Mouse (Mus musculus) MEL (cell line): ENCODE results near the gene Rbms3. TPM values are rescaled to one million over a fixed set of nuclear protein-coding genes. Genes with fewer than 3 reads are reported as not detected.

Source experiments
- DNase-seq: peaks from one replicate; pipeline ENCODE4 v3.0.0; 2011; ENCODE audit warnings: low read depth, low spot score
- H3K27ac ChIP-seq: 2 replicates; pipeline ENCODE4 v1.5.1; 2012; ENCODE audit warnings: low read depth, mild to moderate bottlenecking, control low read depth, low read length, moderate library complexity; ENCODE audit not compliant: control insufficient read depth
- H3K27me3 ChIP-seq, 2 experiments: fragments of 150-350 bp in 1 of 2; sonication (generic) in 1 of 2; 2 replicates each; pipeline ENCODE4 v1.6.1; 2012; ENCODE audit warnings: low read length in 2 of 2, mild to moderate bottlenecking in 2 of 2, improper control_type of control experiment in 1 of 2, moderate library complexity in 1 of 2; ENCODE audit not compliant: insufficient read depth in 2 of 2, control insufficient read depth in 1 of 2
- H3K36me3 ChIP-seq, 2 experiments: 2 replicates each; pipeline ENCODE4 v1.6.1; 2012 to 2014; ENCODE audit warnings: low read length in 2 of 2, improper control_type of control experiment in 1 of 2, inconsistent platforms in 1 of 2, mild to moderate bottlenecking in 1 of 2; ENCODE audit not compliant: insufficient read depth in 2 of 2, control insufficient read depth in 1 of 2
- H3K4me1 ChIP-seq, 2 experiments: fragments of 150-350 bp in 1 of 2; sonication (generic) in 1 of 2; 2 replicates each; pipeline ENCODE4 v1.6.1; 2012; ENCODE audit warnings: low read length in 2 of 2, improper control_type of control experiment in 1 of 2, mild to moderate bottlenecking in 1 of 2; ENCODE audit not compliant: insufficient read depth in 2 of 2, control insufficient read depth in 1 of 2
- H3K4me3 ChIP-seq, 2 experiments: fragments of 150-350 bp in 1 of 2; sonication (generic) in 1 of 2; 2 replicates each; pipeline ENCODE4 v1.5.1; 2012; ENCODE audit warnings: low read depth in 2 of 2, low read length in 2 of 2, mild to moderate bottlenecking in 2 of 2, moderate library complexity in 2 of 2, control low read depth in 1 of 2, improper control_type of control experiment in 1 of 2; ENCODE audit not compliant: control insufficient read depth in 1 of 2, insufficient read depth in 1 of 2
- H3K79me2 ChIP-seq: 2 replicates; pipeline ENCODE4 v1.6.1; 2012; ENCODE audit warnings: mild to moderate bottlenecking, low read length, moderate library complexity; ENCODE audit not compliant: control insufficient read depth, poor library complexity, insufficient read depth
- H3K9ac ChIP-seq: 2 replicates; pipeline ENCODE4 v1.6.1; 2012; ENCODE audit warnings: low read depth, mild to moderate bottlenecking, control low read depth, low read length, moderate library complexity; ENCODE audit not compliant: control insufficient read depth, poor library complexity, severe bottlenecking
- H3K9me3 ChIP-seq: fragments of 150-350 bp; sonication (generic); replicated peaks from 2 replicates; pipeline ENCODE4 v1.6.1; 2012; ENCODE audit warnings: mild to moderate bottlenecking, low read length, improper control_type of control experiment, moderate library complexity; ENCODE audit not compliant: insufficient read depth
- CHD1 ChIP-seq: IDR thresholded peaks from 2 replicates; pipeline ENCODE4 v1.6.1; 2012; ENCODE audit warnings: low read depth, mild to moderate bottlenecking, inconsistent platforms, low read length, improper control_type of control experiment
- E2F4 ChIP-seq: IDR thresholded peaks from 2 replicates; pipeline ENCODE4 v1.6.1; 2011; ENCODE audit warnings: low read depth, low read length, improper control_type of control experiment, borderline replicate concordance
- ETS1 ChIP-seq: IDR thresholded peaks from 2 replicates; pipeline ENCODE4 v1.6.1; 2012; ENCODE audit warnings: low read depth, mild to moderate bottlenecking, inconsistent platforms, low read length, improper control_type of control experiment, moderate library complexity
- GATA1 ChIP-seq: IDR thresholded peaks from 2 replicates; pipeline ENCODE4 v1.6.1; 2011; ENCODE audit warnings: low read depth, low read length, improper control_type of control experiment
- HCFC1 ChIP-seq: IDR thresholded peaks from 2 replicates; pipeline ENCODE4 v1.6.1; 2012; ENCODE audit warnings: low read depth, mild to moderate bottlenecking, inconsistent platforms, low read length, improper control_type of control experiment, moderate library complexity
- JUND ChIP-seq: IDR thresholded peaks from 2 replicates; pipeline ENCODE4 v1.6.1; 2011; ENCODE audit warnings: low read depth, mild to moderate bottlenecking, improper control_type of control experiment, low read length
- KAT2A ChIP-seq: conservative IDR thresholded peaks from 2 replicates; pipeline ENCODE4 v1.6.1; 2012; ENCODE audit warnings: low read depth, low read length, improper control_type of control experiment, inconsistent platforms
- MAFK ChIP-seq: IDR thresholded peaks from 2 replicates; pipeline ENCODE4 v1.6.1; 2011; ENCODE audit warnings: low read depth, mild to moderate bottlenecking, low read length, improper control_type of control experiment, borderline replicate concordance
- MAZ ChIP-seq: IDR thresholded peaks from 2 replicates; pipeline ENCODE4 v1.6.1; 2012; ENCODE audit warnings: low read depth, mild to moderate bottlenecking, inconsistent platforms, low read length, improper control_type of control experiment
- MEF2A ChIP-seq: IDR thresholded peaks from 2 replicates; pipeline ENCODE4 v1.6.1; 2014; ENCODE audit warnings: low read depth, mild to moderate bottlenecking, inconsistent platforms, low read length, improper control_type of control experiment; ENCODE audit not compliant: poor library complexity, insufficient replicate concordance, severe bottlenecking; ENCODE audit errors: extremely low read depth
- MXI1 ChIP-seq: IDR thresholded peaks from 2 replicates; pipeline ENCODE4 v1.6.1; 2011; ENCODE audit warnings: mild to moderate bottlenecking, low read depth, low read length, improper control_type of control experiment
- MYB ChIP-seq: IDR thresholded peaks from 2 replicates; pipeline ENCODE4 v1.6.1; 2011; ENCODE audit warnings: mild to moderate bottlenecking, low read depth, low read length, improper control_type of control experiment
- MYC ChIP-seq: IDR thresholded peaks from 2 replicates; pipeline ENCODE4 v1.6.1; 2011; ENCODE audit warnings: low read depth, mild to moderate bottlenecking, low read length, improper control_type of control experiment, moderate library complexity
- NRF1 ChIP-seq: IDR thresholded peaks from 2 replicates; pipeline ENCODE4 v1.6.1; 2014; ENCODE audit warnings: low read depth, mild to moderate bottlenecking, inconsistent platforms, low read length, improper control_type of control experiment, moderate library complexity; ENCODE audit not compliant: poor library complexity, insufficient read depth, severe bottlenecking
- POLR2AphosphoS2 ChIP-seq: IDR thresholded peaks from 2 replicates; pipeline ENCODE4 v1.6.1; 2011; ENCODE audit warnings: low read length, improper control_type of control experiment
- POLR2AphosphoS5 ChIP-seq: IDR thresholded peaks from 2 replicates; pipeline ENCODE4 v1.6.1; 2012; ENCODE audit warnings: low read depth, borderline replicate concordance, mild to moderate bottlenecking, inconsistent platforms, low read length, moderate library complexity, mixed read lengths
- RAD21 ChIP-seq: IDR thresholded peaks from 2 replicates; pipeline ENCODE4 v1.6.1; 2011; ENCODE audit warnings: mild to moderate bottlenecking, low read depth, low read length, improper control_type of control experiment
- RCOR1 ChIP-seq: IDR thresholded peaks from 2 replicates; pipeline ENCODE4 v1.6.1; 2012; ENCODE audit warnings: low read depth, mild to moderate bottlenecking, inconsistent platforms, low read length, improper control_type of control experiment
- SIN3A ChIP-seq: IDR thresholded peaks from 2 replicates; pipeline ENCODE4 v1.6.1; 2012; ENCODE audit warnings: low read length, improper control_type of control experiment, inconsistent platforms
- SMC3 ChIP-seq: IDR thresholded peaks from 2 replicates; pipeline ENCODE4 v1.6.1; 2011; ENCODE audit warnings: low read depth, low read length, improper control_type of control experiment
- TAL1 ChIP-seq: IDR thresholded peaks from 2 replicates; pipeline ENCODE4 v1.6.1; 2012; ENCODE audit warnings: mild to moderate bottlenecking, inconsistent platforms, low read length, moderate library complexity, mixed read lengths
- USF1 ChIP-seq: IDR thresholded peaks from 2 replicates; pipeline ENCODE4 v1.6.1; 2014; ENCODE audit warnings: low read depth, mild to moderate bottlenecking, inconsistent platforms, low read length, improper control_type of control experiment, moderate library complexity
- ZC3H11A ChIP-seq: IDR thresholded peaks from 2 replicates; pipeline ENCODE4 v1.6.1; 2012; ENCODE audit warnings: low read depth, mild to moderate bottlenecking, inconsistent platforms, low read length, improper control_type of control experiment
- ZNF384 ChIP-seq: IDR thresholded peaks from 2 replicates; pipeline ENCODE4 v1.6.1; 2012; ENCODE audit warnings: low read depth, mild to moderate bottlenecking, inconsistent platforms, low read length, improper control_type of control experiment
- polyA plus RNA-seq, 2 experiments: library from polyadenylated mRNA; stranded (reverse) in 1 of 2; unstranded in 1 of 2; fragments of >175 nt in 1 of 2; fragments of >200 nt in 1 of 2; gene quantifications; 2 replicates each; pipeline versions ENCODE4 v1.2.1 to v1.2.4; 2012; ENCODE audit warnings: low replicate concordance in 2 of 2, low read depth in 1 of 2; ENCODE audit not compliant: insufficient read length in 2 of 2, insufficient read depth in 1 of 2, missing spikeins in 1 of 2
- total RNA-seq: library from RNA; depleted of rRNA; stranded (reverse); fragments of 300-350 nt; gene quantifications from 2 replicates; pipeline ENCODE4 v1.2.3, GENCODE M21; 2012

Gene Rbms3
- total and polyA plus RNA-seq, 3 experiments, result not detected

DNA sequence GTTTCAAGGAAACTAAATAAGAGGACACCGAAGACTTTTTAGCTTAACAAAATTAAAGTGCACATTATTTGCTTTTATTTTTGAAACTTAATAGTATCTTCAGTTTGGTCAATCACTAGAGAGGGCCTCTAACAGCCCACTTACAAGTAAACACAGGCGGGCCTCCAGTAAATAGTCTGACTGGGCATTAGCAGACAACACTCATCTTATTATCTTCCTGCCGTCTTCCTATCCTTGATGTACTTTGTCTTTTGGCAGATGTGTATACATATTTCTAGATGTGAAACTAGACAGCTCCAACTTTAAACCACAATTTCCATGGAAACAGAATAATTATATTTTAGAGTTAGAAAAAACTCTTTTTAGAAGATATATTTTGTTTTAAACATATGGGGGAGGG lies 901.6 kb downstream of the Rbms3 start:
- H3K4me1 ChIP-seq, result no peaks in the 10 kb centered on the region
- no peaks in the 10 kb centered on the region for H3K36me3 ChIP-seq
- DNase-seq, result no peak
- H3K27ac ChIP-seq, result no peak overlapping the region
- H3K4me3 ChIP-seq, result no peak overlapping the region
- H3K27me3 ChIP-seq, result no peaks in the 10 kb centered on the region; a peak in 1 of 4 replicates
- no peak overlapping the region for H3K9ac ChIP-seq
- H3K9me3 ChIP-seq, result no peaks in the 10 kb centered on the region
- TF ChIP-seq MAZ (no peak), POLR2AphosphoS2 (no peak), MYB (no peak), TAL1 (no peak), KAT2A (no peak), SMC3 (no peak), GATA1 (no peak), MEF2A (no peak), CHD1 (no peak), MYC (no peak), NRF1 (no peak), SIN3A (no peak), RAD21 (no peak), ETS1 (no peak), MAFK (no peak), RCOR1 (no peak)
- H3K79me2 ChIP-seq, result no peaks in the 10 kb centered on the region

DNA sequence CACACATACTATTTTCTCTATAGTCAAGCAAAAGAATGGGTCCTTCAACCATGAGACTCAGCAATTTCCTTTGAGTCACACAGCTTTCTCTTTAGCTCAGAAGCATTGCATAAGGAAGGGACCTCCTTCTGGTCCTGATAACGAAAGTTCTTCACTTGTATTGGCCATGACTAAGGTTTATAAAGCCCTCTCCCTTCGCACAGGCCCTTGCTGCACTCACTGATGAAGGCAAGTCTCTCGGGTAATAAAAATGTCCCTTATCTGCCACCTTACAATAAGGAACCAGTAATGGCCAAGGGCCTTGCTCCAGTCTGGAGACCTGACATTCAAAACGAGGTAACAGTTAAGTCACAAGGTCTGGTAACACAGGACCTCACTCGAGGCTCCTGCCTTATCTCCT lies 905.1 kb downstream of the Rbms3 start:
- no peaks in the 10 kb centered on the region for H3K4me1 ChIP-seq
- no peaks in the 10 kb centered on the region for H3K79me2 ChIP-seq
- H3K27me3 ChIP-seq, result no peaks in the 10 kb centered on the region; a peak in 1 of 4 replicates
- H3K27ac ChIP-seq, result no peak overlapping the region
- H3K36me3 ChIP-seq, result no peaks in the 10 kb centered on the region
- DNase-seq, result no peak
- no peak overlapping the region for H3K4me3 ChIP-seq
- H3K9me3 ChIP-seq, result no peaks in the 10 kb centered on the region
- TF ChIP-seq KAT2A, result no peak
- TF ChIP-seq, all 39 proteins: peak for 0
- H3K9ac ChIP-seq, result no peak overlapping the region

DNA sequence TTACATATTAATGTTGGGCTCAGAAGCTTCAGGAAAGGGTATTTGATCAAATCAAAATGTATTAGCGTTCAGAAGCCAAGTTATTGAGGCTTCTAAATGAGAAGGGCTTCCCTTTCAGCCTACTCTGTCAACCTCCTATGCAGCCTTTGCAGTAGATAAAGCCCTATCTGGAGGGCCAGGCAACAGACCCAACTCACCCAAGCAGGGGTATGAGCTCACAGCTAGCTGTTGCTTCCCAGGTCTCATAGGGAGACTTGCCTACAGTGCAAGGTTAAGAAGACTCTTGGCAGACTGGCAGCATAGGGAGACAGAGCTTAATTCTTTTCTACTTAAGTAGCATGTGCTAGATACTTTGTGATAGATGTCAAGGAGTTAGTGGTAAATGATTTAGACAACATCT lies 926.6 kb downstream of the Rbms3 start:
- Histone ChIP-seq H3K79me2 (no peaks in the 10 kb centered on the region), H3K27ac (no peak overlapping the region), H3K36me3 (no peaks in the 10 kb centered on the region), H3K4me1 (no peaks in the 10 kb centered on the region), H3K27me3 (no peaks in the 10 kb centered on the region), H3K9ac (no peak overlapping the region), H3K9me3 (no peaks in the 10 kb centered on the region), H3K4me3 (no peak overlapping the region)
- TF ChIP-seq NRF1 (no peak), MYB (no peak), HCFC1 (no peak), GATA1 (no peak), JUND (no peak), KAT2A (no peak), POLR2AphosphoS5 (no peak), ZNF384 (no peak), ZC3H11A (no peak), RAD21 (no peak), E2F4 (no peak), MXI1 (no peak), USF1 (no peak)
- DNase-seq, result no peak
